Mouse (Mus musculus) layer of hippocampus, postnatal 25 days (tissue): Measurements from ENCODE around the gene Cdkal1. TPM values are rescaled to one million over a fixed set of nuclear protein-coding genes. Genes with fewer than 3 reads are reported as not detected.

ENCODE experiments used
- DNase-seq, 2 experiments: peaks; one replicate each; pipeline ENCODE4 v3.0.0; 2022; ENCODE audit warnings: mixed read lengths in 2 of 2, low spot score in 1 of 2; ENCODE audit errors: extremely low spot score in 1 of 2
- total RNA-seq, 2 experiments: library from RNA; stranded (reverse); gene quantifications; 2 replicates each; pipeline ENCODE4 v1.2.3; 2021

The Cdkal1 gene
- total RNA-seq, 2 experiments from 2014 or later, result 22.0 to 22.1 TPM

- DNase-seq, result no peak
Measured at GRCm38 (mm10) chr13:29528344-29528743, 327.1 kb downstream of the Cdkal1 start.

- no peak for DNase-seq
Measured at GRCm38 (mm10) chr13:29521321-29521720, 334.2 kb downstream of the Cdkal1 start.

DNA sequence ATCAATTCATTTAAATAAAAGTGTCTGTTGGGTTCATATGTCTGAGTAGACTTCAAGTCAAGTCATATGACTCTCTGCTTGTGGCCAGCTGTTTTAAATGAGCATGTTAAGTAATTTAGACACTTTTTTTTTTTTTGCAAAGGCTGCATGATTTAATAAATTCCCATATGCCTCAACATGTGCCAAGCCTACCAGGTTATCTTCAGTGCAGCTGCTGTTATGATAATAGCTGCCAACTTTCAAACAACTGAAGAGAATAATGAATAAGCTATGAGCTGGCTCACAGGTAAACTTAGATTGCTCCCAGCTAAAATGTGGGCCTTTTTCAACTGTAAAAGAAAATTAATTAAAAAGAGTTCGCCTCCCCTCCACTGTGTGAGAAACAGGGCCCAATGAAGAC is 341.4 kb downstream of the Cdkal1 start:
- DNase-seq, result no peak

DNA sequence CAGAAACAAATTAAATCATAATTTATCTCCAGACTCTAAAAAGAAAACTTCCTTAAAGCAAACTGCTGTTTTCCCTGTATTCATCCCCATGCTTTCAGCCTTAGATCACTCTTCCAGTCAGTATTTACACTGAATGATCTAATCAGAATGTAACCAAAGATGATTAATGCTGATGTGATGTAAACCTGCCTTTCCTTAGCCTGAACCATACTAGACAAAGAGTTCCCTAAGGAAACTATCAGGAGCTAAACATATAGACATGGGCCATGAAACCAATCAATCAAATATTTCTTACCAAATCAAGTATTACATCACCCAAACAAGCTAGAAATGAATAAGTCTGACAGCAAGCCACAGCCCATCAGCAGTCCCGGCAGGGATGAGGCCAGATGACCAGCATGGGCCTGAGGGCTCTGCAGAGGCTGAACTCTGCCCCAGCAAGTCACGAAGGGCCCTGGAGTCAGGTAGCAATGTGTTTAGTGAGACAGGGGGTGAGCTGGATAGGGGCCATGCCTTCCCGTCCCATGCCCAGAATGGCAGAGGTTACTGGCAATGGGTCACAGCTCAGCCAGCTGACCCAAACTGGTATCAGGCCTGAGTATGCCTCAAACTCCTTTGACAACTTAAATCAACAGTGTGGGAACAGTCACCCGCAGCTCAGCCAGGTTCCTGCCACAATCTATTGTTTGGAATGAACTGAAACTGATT is 350.5 kb downstream of the Cdkal1 start:
- no peak for DNase-seq

DNA sequence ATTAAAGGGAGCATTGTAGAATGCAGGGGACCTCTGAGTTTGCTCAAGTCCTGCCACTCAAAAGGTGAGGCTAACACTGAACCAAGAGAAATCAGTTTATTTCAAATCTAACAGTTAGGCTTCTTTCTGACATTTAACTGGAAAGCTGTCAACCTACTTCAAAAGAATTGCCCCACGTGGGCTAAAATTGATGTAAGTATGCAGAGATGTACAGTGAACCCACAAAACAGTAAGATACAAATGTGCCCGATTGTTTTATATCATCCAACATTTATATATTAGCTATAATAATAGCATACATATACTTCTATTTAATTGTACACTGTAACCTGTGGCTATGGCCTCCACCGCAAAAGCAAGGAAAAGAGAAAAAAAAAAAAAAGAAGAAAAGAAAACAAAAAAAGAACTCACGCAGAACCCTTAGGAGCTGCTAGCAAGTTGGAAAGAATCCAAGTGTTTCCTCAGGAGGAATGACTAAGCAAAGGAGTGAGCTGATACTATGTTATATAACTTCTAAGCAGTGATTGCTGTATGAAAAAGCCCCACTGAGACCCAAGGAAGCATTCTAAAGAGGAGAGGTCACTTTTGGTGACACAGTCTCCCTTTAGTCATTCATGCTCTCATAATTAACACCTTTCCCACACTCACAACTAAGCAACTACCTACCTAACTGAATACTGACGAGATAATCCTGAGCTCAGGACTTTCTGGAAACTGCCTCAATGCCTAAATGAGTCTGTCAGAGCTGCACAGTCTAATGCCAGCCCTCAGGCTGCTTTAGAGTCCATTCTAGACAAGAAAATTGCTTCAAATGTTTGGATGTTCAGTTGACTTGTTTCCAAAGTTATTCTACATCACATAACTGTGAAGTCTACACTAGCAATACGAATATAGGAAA is 352.1 kb downstream of the Cdkal1 start:
- no peak for DNase-seq

DNA sequence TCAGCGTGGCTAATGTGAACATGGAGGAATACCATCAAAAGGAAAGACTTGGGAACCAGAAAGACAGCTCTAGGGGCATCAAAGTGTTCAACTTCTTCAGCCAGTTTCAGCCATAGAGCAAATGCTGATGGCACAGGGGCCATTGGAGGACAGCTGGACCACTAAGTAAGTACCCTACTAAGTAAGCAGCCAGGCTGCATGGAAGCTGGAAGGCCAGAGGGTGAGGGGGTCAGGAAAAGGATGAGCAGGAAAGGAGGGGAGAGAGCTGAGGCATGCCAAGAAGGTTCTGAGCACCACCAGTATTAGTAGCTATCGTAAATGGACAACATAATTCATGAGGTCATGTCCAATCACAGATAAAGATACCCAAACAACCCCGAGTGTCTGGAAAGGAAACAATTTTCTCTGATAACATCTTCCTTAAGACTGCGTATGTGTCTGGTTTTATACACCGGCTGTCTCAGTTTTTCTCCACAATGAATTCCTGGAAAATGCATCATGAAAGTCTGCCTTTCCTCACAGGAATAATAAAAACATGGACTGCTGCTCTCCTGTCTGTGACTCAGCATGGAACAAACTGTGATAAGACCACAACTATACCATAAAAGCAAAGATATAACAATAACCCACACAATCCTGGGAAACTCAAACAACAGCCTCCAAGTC is 352.9 kb downstream of the Cdkal1 start:
- DNase-seq, result no peak

- no peak for DNase-seq
Measured at GRCm38 (mm10) chr13:29501173-29501572, 354.3 kb downstream of the Cdkal1 start.

- DNase-seq, result no peak
Measured at GRCm38 (mm10) chr13:29499750-29500149, 355.7 kb downstream of the Cdkal1 start.

DNA sequence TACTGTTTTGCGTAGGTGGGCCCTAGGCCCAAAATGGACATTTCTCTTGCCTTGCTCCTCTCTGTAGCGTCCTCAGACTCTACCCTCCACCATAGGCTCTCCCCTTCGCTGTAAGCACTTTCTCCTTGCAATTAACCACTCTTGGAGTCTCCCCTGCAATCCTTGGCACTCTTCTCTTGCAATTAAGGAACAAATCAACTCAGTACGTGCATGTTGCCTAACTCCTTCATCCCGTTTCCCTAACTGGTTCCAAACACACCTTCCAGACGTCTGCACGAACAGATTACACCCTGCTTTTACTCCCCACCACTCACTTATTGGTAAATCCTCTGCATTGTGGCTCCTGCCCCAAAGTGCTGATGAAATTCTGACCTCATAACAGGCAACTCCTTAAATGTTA is 358.2 kb downstream of the Cdkal1 start:
- no peak for DNase-seq

DNA sequence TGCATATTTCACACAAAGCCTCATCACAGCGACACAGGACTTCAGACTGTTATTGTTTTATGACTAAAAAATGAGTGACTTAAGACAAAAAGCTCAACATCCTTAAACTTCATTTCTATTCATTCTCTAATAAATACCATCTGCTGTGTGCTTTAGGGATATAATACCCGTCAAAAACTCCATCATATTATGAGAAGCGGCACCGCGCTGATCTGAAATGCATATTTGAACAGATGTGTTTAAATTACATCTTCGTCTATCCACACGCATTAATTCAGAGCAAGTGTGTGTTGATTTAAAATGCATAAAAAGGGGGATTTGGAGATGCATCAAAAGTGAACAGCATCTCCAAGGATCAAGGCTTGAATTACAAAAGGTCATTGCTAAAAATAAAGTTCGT is 365.1 kb downstream of the Cdkal1 start:
- no peak for DNase-seq

DNA sequence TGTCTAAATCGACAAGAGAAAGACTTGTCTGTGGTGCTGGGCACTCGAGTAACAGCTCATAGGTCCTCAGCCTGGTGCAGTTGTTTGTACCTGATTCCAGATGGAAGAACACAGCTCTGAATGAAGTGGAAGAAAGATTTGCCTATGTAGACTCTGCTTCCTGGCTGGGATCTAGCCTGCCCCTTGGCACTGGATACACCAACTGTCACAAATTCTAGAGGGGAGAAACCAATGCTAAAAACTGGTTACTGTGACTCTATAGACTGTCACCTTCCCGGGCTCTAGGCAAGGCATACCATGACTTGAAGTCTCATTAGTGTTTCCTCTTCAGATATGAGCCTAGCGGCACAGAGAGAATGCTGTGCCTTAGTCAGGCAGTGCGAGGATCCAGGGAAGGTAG is 366.0 kb downstream of the Cdkal1 start:
- DNase-seq, result no peak

DNA sequence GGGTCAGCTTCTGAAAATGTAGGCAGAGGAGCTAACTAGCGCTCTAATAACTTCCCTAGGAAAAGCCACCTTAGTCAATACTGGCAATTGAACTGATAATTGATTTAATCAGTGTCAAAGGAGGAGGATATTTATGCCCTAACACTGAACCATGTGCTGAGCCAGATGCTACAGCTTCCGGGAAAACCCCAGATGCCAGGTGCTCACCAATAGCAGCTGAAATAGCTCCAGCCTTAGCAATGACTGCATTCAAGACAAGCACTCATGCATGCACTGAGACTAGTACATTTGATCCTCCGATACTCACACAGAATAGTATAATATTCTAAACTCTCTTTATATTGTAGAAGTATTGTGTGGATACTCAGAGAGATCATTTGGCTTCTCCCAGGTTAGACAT is 368.8 kb downstream of the Cdkal1 start:
- no peak for DNase-seq

GRCm38 (mm10) chr13:29483950-29484349 is 371.5 kb downstream of the Cdkal1 start:
- DNase-seq, result no peak

- DNase-seq, result no peak
Measured at GRCm38 (mm10) chr13:29482147-29482863, 373.2 kb downstream of the Cdkal1 start.

- no peak for DNase-seq
Measured at GRCm38 (mm10) chr13:29476421-29476820, 379.1 kb downstream of the Cdkal1 start.

DNA sequence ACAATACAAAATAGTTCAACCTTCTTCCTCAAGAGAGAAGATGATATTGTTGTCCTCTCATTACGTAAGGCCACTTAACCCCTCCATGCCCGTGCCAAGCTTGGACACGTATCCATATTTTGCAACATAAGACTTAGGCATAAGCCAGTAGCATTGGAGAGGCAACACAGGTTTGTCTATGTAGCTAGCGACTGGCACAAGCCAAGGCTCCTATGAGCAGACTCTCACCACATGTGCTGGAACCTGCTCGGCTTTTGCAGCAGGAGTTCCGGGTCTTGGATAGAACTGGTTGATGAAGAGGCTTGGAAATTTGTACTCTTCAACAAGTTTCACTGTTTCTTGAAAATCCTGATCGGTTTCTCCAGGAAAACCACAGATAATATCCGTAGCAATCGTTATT is 381.2 kb downstream of the Cdkal1 start:
- no peak for DNase-seq

DNA sequence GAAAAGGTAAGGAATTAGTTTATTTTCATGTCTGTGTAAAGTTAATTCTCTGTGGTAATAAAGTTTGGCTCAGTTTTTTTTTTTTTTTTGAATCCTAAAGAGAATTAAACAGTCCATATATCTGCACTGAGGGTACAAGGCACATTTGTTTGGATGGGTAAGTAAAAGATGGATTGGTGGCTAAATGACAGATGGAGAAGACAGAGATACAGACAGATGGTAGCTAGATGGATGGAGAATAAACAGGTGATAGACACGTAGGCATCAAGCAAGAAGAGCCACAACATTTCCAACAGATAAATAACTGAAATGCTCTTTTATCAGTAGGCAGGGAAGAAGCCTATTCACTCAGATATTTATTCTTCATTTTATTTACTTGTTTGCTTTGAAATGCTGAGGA is 381.7 kb downstream of the Cdkal1 start:
- no peak for DNase-seq

DNA sequence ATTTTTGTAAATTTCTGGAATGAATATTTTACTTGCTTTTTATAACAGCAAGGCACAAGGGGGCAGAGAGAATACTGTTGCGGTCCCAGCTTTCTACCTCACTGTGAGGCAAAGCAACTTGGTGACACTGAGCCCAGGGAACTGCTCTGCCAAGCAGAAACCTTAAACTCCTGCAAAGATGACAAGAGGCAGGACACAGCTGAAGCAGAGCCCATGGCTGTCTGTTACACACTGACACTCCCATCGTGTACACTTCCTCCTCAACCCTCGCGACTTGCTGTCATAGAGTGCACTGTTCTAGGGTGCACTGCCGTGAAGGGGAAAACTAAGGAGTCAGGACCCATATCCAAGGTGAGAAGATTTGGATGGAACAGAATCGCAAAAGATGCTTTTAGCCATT is 393.2 kb downstream of the Cdkal1 start:
- no peak for DNase-seq

DNA sequence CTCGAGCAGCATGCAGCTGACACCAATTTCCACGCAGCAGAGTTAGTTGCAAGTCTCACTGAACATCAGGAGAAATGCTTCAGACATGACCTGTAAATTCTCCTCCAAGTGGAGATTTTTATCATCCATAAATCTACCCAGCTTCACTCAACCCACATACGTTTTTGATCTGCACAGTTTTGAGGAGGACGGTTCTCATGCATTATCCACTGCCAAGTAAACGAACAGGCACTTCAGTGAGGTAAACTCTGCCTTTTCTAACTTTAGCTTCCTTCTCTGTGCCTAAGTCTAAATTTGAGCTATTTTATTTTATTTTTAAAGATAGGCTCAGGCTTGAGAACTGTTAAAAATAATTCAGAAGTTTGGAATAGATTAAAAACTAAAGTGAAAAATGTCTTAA is 394.7 kb downstream of the Cdkal1 start:
- DNase-seq, result no peak

GRCm38 (mm10) chr13:29458385-29458784 is 397.1 kb downstream of the Cdkal1 start:
- no peak for DNase-seq

- no peak for DNase-seq
Measured at GRCm38 (mm10) chr13:29437067-29437466, 418.4 kb downstream of the Cdkal1 start.
